Mouse (Mus musculus) frontal cortex, postnatal 14 days (tissue): ENCODE data around the gene Cmtm6.
A peak's percentile ranks its signal among the peaks of the same experiment; 100 is the strongest.

Source experiments
- DNase-seq, 2 experiments: peaks; one replicate each; pipeline ENCODE4 v3.0.0; 2022; ENCODE audit warnings: low spot score in 2 of 2

Gene Cmtm6

GRCm38 (mm10) chr9:114729911-114730805 is 758 bp upstream of the Cmtm6 start:
- no peak for DNase-seq

GRCm38 (mm10) chr9:114731871-114732682 is 1.2 kb downstream of the Cmtm6 start:
- no peak for DNase-seq

GRCm38 (mm10) chr9:114733238-114733637 is 2.3 kb downstream of the Cmtm6 start:
- no peak for DNase-seq

- no peak for DNase-seq
Measured at GRCm38 (mm10) chr9:114736442-114736841, 5.5 kb downstream of the Cmtm6 start.

- no peak for DNase-seq
Measured at GRCm38 (mm10) chr9:114740336-114740735, 9.4 kb downstream of the Cmtm6 start.

- no peak for DNase-seq
Measured at GRCm38 (mm10) chr9:114742731-114743130, 11.8 kb downstream of the Cmtm6 start.

GRCm38 (mm10) chr9:114745163-114745562 is 14.2 kb downstream of the Cmtm6 start:
- no peak for DNase-seq

- no peak for DNase-seq
Measured at GRCm38 (mm10) chr9:114745654-114746053, 14.7 kb downstream of the Cmtm6 start.

- DNase-seq: no peak
Measured at GRCm38 (mm10) chr9:114747012-114747411, 16.1 kb downstream of the Cmtm6 start.

- no peak for DNase-seq
Measured at GRCm38 (mm10) chr9:114747466-114747865, 16.6 kb downstream of the Cmtm6 start.

- DNase-seq: no peak
Measured at GRCm38 (mm10) chr9:114751582-114751981, 20.7 kb downstream of the Cmtm6 start.

GRCm38 (mm10) chr9:114752311-114752710 is 21.4 kb downstream of the Cmtm6 start:
- no peak for DNase-seq

- peak; percentile 85 to 87 for DNase-seq
Measured at GRCm38 (mm10) chr9:114752863-114753484, 22.1 kb downstream of the Cmtm6 start.

GRCm38 (mm10) chr9:114758272-114758671 is 27.4 kb downstream of the Cmtm6 start:
- DNase-seq: no peak

- DNase-seq: no peak
Measured at GRCm38 (mm10) chr9:114758801-114759200, 27.9 kb downstream of the Cmtm6 start.

GRCm38 (mm10) chr9:114759886-114760285 is 29.0 kb downstream of the Cmtm6 start:
- DNase-seq: no peak

GRCm38 (mm10) chr9:114760353-114760752 is 29.4 kb downstream of the Cmtm6 start:
- DNase-seq: no peak

GRCm38 (mm10) chr9:114761848-114762247 is 30.9 kb downstream of the Cmtm6 start:
- no peak for DNase-seq

GRCm38 (mm10) chr9:114763341-114763740 is 32.4 kb downstream of the Cmtm6 start:
- DNase-seq: no peak

GRCm38 (mm10) chr9:114767030-114767429 is 36.1 kb downstream of the Cmtm6 start:
- peak; percentile 53 to 69 for DNase-seq

- DNase-seq: no peak
Measured at GRCm38 (mm10) chr9:114767507-114767906, 36.6 kb downstream of the Cmtm6 start.

GRCm38 (mm10) chr9:114768066-114768465 is 37.1 kb downstream of the Cmtm6 start:
- no peak for DNase-seq
